Mouse (Mus musculus) limb, embryonic 14.5 days (tissue): ENCODE measurements around the gene Psapl1. TPM values are rescaled to one million over a fixed set of nuclear protein-coding genes. Genes with fewer than 3 reads are reported as not detected.

Experiments
- ATAC-seq: fragments of 200-750 bp; cut with Nextera tagmentation; 2 replicates; pipeline ENCODE4 v1.8.0; 2017; ENCODE audit warnings: low read depth, moderate number of reproducible peaks, moderate TSS enrichment; ENCODE audit not compliant: low FRiP score
- DNase-seq: peaks from one replicate; pipeline ENCODE4 v3.0.0-alpha.2; 2015; ENCODE audit warnings: low spot score
- H3K27ac ChIP-seq: fragments of 300-500 bp; sonication (generic); replicated peaks from 2 replicates; pipeline ENCODE4 v1.5.1; 2014; ENCODE audit warnings: low read depth, mild to moderate bottlenecking, low read length, moderate library complexity, mixed read lengths
- H3K27me3 ChIP-seq: fragments of 300-500 bp; sonication (generic); 2 replicates; pipeline ENCODE4 v1.6.1; 2014; ENCODE audit warnings: low read length, mixed read lengths; ENCODE audit not compliant: control insufficient read depth, insufficient read depth
- H3K36me3 ChIP-seq: fragments of 300-500 bp; sonication (generic); 2 replicates; pipeline ENCODE4 v1.6.1; 2014; ENCODE audit warnings: mild to moderate bottlenecking, low read length, moderate library complexity, mixed read lengths; ENCODE audit not compliant: control insufficient read depth, insufficient read depth
- H3K4me1 ChIP-seq: fragments of 300-500 bp; sonication (generic); 2 replicates; pipeline ENCODE4 v1.6.1; 2014; ENCODE audit warnings: antibody characterized with exemption, low read length, mixed read lengths; ENCODE audit not compliant: control insufficient read depth, insufficient read depth
- H3K4me2 ChIP-seq: fragments of 300-500 bp; sonication (generic); replicated peaks from 2 replicates; pipeline ENCODE4 v1.6.1; 2014; ENCODE audit warnings: low read depth, mild to moderate bottlenecking, low read length, moderate library complexity; ENCODE audit not compliant: severe bottlenecking
- H3K4me3 ChIP-seq: fragments of 300-500 bp; sonication (generic); replicated peaks from 2 replicates; pipeline ENCODE4 v1.5.1; 2014; ENCODE audit warnings: low read length
- H3K9ac ChIP-seq: fragments of 300-500 bp; sonication (generic); 2 replicates; pipeline ENCODE4 v1.6.1; 2014; ENCODE audit warnings: mild to moderate bottlenecking, low read depth, low read length, moderate library complexity; ENCODE audit not compliant: severe bottlenecking
- H3K9me3 ChIP-seq: fragments of 300-500 bp; sonication (generic); 2 replicates; pipeline ENCODE4 v1.6.1; 2016; ENCODE audit warnings: low read length; ENCODE audit not compliant: control insufficient read depth
- POLR2A ChIP-seq: fragments of 200-500 bp; IDR thresholded peaks from 2 replicates; pipeline ENCODE4 v1.8.0; 2012; ENCODE audit warnings: inconsistent platforms, mild to moderate bottlenecking, moderate library complexity, borderline replicate concordance; ENCODE audit not compliant: insufficient read depth, insufficient read length; ENCODE audit errors: extremely low read depth
- WGBS: fragments of 180-500 bp; shearing (Covaris S2); extraction: QIAGEN DNeasy Blood & Tissue Kit; methylation state at CpG from one replicate; pipeline ENCODE4 v1.1.7; 2014; 5-methylcytosine and 5-hydroxymethylcytosine counted together
- polyA plus RNA-seq, 2 experiments: library from polyadenylated mRNA; depleted of rRNA in 1 of 2; stranded (reverse) in 1 of 2; unstranded in 1 of 2; fragments of >200 nt; fragmentation: Nextera tagmentation in 1 of 2; extraction: Ambion mirVana in 1 of 2; gene quantifications; 2 replicates each; pipeline versions ENCODE4 v1.2.1 to v1.2.3; 2012 to 2014

The Psapl1 gene
- polyA plus RNA-seq, 2 experiments, result 1.2 to 7.3 TPM

DNA sequence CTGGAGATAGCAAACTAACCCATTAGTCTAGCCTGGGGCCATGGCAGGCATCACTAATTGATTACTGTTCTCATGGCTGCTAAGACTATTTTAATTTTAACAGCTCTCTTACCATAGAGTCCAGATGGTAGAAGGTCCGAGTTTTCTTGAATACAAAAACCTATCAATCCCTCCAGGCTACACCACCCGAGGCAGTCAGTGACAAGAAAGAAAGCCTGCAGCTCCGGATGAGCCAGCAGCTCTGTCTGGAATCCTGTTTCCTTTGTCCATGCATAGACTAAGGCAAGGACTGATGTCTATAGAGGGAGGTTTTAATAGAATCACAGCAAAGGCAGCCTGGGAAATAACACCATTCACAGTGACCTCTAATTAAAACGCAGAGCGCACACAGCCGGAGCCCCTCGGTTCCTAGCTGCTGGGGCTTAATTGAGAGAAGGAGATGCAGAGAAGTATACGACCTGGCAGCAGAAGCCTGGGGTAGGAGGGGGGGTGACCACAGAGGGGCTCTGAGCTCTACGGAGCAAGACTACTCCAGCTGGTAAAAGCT is 29.2 kb upstream of the Psapl1 start:
- no peak for TF ChIP-seq POLR2A
- DNase-seq (peak; percentile 8), ATAC-seq (peak; percentile 60)
- Histone ChIP-seq H3K4me3 (no peak overlapping the region), H3K9me3 (no peaks in the 10 kb centered on the region), H3K27ac (no peak overlapping the region), H3K27me3 (no peaks in the 10 kb centered on the region), H3K36me3 (no peaks in the 10 kb centered on the region), H3K9ac (no peak overlapping the region), H3K4me2 (no peak overlapping the region), H3K4me1 (peaks cover 16% of the 10 kb centered on the region)
- WGBS, result 20% methylated on average over 9 of the region's 9 CpGs

DNA sequence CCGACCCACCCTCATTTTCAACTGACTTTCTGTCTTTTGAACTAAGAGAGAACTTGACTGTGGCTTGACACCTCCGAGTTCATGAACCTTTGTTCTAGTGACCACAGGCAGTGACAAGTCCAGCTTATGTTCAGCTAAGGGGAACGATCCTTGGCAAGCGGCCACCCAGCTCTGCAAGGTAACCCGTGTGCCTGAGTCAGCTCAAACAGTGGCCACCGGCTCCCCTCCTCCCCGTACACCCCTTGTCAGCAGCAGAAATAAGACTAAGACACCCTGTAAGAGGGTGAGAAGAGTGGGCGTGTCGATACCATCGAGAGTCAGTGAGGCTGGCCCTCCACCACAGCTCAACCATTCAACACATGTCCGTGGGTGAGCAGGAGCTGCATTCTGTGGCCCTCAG is 27.4 kb upstream of the Psapl1 start:
- WGBS, result 87% methylated on average over 11 of the region's 11 CpGs

DNA sequence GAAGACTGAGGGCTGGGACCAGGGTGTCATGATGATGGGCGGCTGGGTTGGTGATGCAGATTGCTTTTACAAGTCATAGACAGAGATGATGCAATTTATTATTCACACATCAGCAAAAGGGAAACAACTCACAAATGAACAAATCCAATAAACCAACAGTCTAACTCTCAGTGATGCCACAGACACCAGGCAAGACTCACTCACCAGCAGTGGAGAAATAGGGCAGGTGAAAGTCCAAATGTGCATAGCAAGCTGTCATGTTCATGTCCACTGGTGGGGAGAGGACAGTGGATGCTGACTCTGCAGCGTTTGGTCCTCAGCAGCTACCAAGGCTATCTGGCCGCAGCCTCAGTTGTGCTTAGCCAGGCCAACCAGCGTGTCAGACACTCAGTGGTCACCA is 26.9 kb upstream of the Psapl1 start:
- 90% methylated on average over 4 of the region's 4 CpGs for WGBS
- H3K4me1 ChIP-seq, result peaks cover 12% of the 10 kb centered on the region
- no peak for DNase-seq
- H3K4me2 ChIP-seq, result no peak overlapping the region
- H3K9me3 ChIP-seq, result no peaks in the 10 kb centered on the region
- no peak for ATAC-seq
- H3K9ac ChIP-seq, result no peak overlapping the region
- H3K27me3 ChIP-seq, result no peaks in the 10 kb centered on the region
- H3K4me3 ChIP-seq, result no peak overlapping the region
- no peaks in the 10 kb centered on the region for H3K36me3 ChIP-seq
- no peak for TF ChIP-seq POLR2A
- no peak overlapping the region for H3K27ac ChIP-seq

More for the DNA sequence above, 27.4 kb upstream of the Psapl1 start:
- DNase-seq (no peak), ATAC-seq (no peak)
- H3K4me3 ChIP-seq, result no peak overlapping the region
- no peaks in the 10 kb centered on the region for H3K9me3 ChIP-seq
- H3K27ac ChIP-seq, result no peak overlapping the region
- H3K36me3 ChIP-seq, result no peaks in the 10 kb centered on the region
- no peak overlapping the region for H3K9ac ChIP-seq
- peaks cover 12% of the 10 kb centered on the region for H3K4me1 ChIP-seq
- no peak for TF ChIP-seq POLR2A
- no peaks in the 10 kb centered on the region for H3K27me3 ChIP-seq
- no peak overlapping the region for H3K4me2 ChIP-seq

DNA sequence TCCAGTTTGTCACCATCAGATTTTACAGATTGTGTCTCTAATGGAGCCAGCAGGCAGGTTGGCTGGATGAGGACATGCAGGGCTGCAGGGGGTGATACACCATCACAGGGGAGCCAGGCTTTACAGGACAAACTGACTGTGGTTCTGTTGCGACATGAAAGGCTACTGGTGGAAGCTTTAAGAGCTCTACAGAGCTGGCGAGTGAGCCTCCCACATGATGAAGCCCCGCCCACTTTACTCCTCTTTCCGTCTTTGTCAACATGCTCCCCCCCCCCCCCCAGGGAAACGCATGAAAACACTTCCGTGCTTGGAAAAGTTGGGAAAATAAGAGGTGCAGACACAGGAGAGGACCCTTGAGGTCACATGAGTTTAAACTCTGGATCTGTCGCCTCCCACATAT is 25.6 kb upstream of the Psapl1 start:
- 44% methylated on average over 7 of the region's 7 CpGs for WGBS
- no peaks in the 10 kb centered on the region for H3K36me3 ChIP-seq
- peaks cover 12% of the 10 kb centered on the region for H3K4me1 ChIP-seq
- ATAC-seq, result no peak
- DNase-seq, result no peak
- no peak overlapping the region for H3K4me3 ChIP-seq
- H3K9ac ChIP-seq, result no peak overlapping the region
- no peaks in the 10 kb centered on the region for H3K9me3 ChIP-seq
- H3K4me2 ChIP-seq, result no peak overlapping the region
- no peak overlapping the region for H3K27ac ChIP-seq
- TF ChIP-seq POLR2A, result no peak
- no peaks in the 10 kb centered on the region for H3K27me3 ChIP-seq

DNA sequence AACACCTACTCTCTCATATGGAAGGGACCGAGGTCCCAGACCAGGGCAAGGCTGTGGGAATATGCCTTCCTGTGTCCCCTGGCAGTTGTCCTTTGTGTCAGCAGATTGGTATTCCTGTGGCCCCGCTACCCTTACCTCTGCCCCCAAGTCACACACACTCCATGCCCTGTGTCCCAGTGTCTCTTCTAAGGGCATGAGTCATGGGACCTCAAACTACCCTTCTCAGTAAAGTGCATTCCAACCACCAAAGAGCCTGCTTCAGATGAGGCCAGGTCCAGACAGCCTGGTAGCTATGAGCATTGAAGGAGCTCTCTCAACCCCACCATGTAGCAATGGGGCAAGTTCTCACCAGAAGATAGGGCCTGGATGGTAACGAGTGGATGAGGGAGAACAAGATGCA is 25.0 kb upstream of the Psapl1 start:
- Histone ChIP-seq H3K4me3 (no peak overlapping the region), H3K27ac (no peak overlapping the region), H3K9me3 (no peaks in the 10 kb centered on the region), H3K4me1 (peaks cover 12% of the 10 kb centered on the region), H3K9ac (no peak overlapping the region), H3K4me2 (no peak overlapping the region), H3K27me3 (no peaks in the 10 kb centered on the region), H3K36me3 (no peaks in the 10 kb centered on the region)
- ATAC-seq (no peak), DNase-seq (no peak)
- TF ChIP-seq POLR2A, result no peak
- WGBS, result 96% methylated on average over 3 of the region's 3 CpGs

DNA sequence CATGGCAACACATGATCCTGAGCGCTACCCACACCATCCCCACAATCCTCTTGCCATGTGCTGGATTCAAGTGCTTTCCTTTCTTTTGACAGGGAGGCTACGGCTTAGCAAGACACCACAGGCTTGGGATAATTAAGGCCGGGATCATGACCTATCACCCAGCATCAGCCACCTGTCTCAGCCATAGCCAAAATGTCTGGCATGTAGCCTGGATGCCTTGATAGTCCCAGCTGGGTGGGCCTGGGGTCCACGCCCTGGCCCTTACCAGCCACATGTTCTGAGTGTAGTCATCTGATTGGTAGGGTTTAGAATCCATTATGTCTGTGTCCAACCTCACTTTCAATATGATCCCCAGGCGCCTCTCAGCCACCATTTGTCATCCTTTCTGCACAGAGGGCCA is 24.1 kb upstream of the Psapl1 start:
- Histone ChIP-seq H3K36me3 (no peaks in the 10 kb centered on the region), H3K27ac (no peak overlapping the region), H3K4me1 (peaks cover 7% of the 10 kb centered on the region), H3K4me3 (no peak overlapping the region), H3K9ac (no peak overlapping the region), H3K27me3 (no peaks in the 10 kb centered on the region), H3K4me2 (no peak overlapping the region), H3K9me3 (no peaks in the 10 kb centered on the region)
- ATAC-seq (no peak), DNase-seq (no peak)
- 87% methylated on average over 5 of the region's 5 CpGs for WGBS
- no peak for TF ChIP-seq POLR2A
